Mouse (Mus musculus): ENCODE measurements at regions not wholly inside any gene's neighbourhood (a gene's known extent, or its start where the extent isn't known, plus 50 kb on each side); places are given as distances from the start of the nearest gene placed in this dataset.

- TF ChIP-seq TAL1 (IDR thresholded peaks at IDR 0.05; ENCODE audit: low read length) = no peak
- TF ChIP-seq GATA1 (IDR thresholded peaks at IDR 0.05; ENCODE audit: low read length) = no peak
Measured at GRCm38 (mm10) chr16:73462516-73462915, 949.1 kb downstream of the Robo2 start.
